Mouse (Mus musculus) cerebellum, postnatal 36 days (tissue): ENCODE data around the gene Mvb12a.

Experiments used
- DNase-seq, 2 experiments: peaks; one replicate each; pipeline ENCODE4 v3.0.0; 2021 to 2022; ENCODE audit warnings: mixed read lengths in 2 of 2

Mvb12a gene

GRCm38 (mm10) chr8:71567587-71567986 is 24.9 kb downstream of the Mvb12a start:
- no peak for DNase-seq

- DNase-seq: peak; percentile 49 to 58
Observed at GRCm38 (mm10) chr8:71568387-71568937, 25.7 kb downstream of the Mvb12a start, which contains the start of gene Slc27a1. Slc27a1 (plus strand) TSS chr8:71568882.

- peak in 1 of 2 experiments; percentile 15 for DNase-seq
Observed at GRCm38 (mm10) chr8:71568941-71569340, 26.2 kb downstream of the Mvb12a start.

- DNase-seq: peak; percentile 92 to 93
Observed at GRCm38 (mm10) chr8:71569366-71570290, 26.9 kb downstream of the Mvb12a start.

- peak; percentile 97 to 98 for DNase-seq
Observed at GRCm38 (mm10) chr8:71570291-71570954, 27.7 kb downstream of the Mvb12a start.

- DNase-seq: peak; percentile 36
Observed at GRCm38 (mm10) chr8:71572077-71572476, 29.4 kb downstream of the Mvb12a start.

- DNase-seq: peak; percentile 59 to 68
Observed at GRCm38 (mm10) chr8:71572847-71573633, 30.3 kb downstream of the Mvb12a start.

- DNase-seq: peak in 1 of 2 experiments; percentile 13
Observed at GRCm38 (mm10) chr8:71574426-71574825, 31.7 kb downstream of the Mvb12a start.

- no peak for DNase-seq
Observed at GRCm38 (mm10) chr8:71575020-71575419, 32.3 kb downstream of the Mvb12a start.

- DNase-seq: peak in 1 of 2 experiments; percentile 26
Observed at GRCm38 (mm10) chr8:71577856-71578387, 35.2 kb downstream of the Mvb12a start.

GRCm38 (mm10) chr8:71579009-71579408 is 36.3 kb downstream of the Mvb12a start:
- DNase-seq: no peak

GRCm38 (mm10) chr8:71579476-71579875 is 36.8 kb downstream of the Mvb12a start:
- no peak for DNase-seq

GRCm38 (mm10) chr8:71580201-71580600 is 37.5 kb downstream of the Mvb12a start:
- DNase-seq: no peak

- peak; percentile 43 to 53 for DNase-seq
Observed at GRCm38 (mm10) chr8:71586891-71587290, 44.2 kb downstream of the Mvb12a start.

GRCm38 (mm10) chr8:71588762-71589161 is 46.0 kb downstream of the Mvb12a start:
- DNase-seq: no peak

GRCm38 (mm10) chr8:71591017-71591416 is 48.3 kb downstream of the Mvb12a start:
- DNase-seq: no peak

GRCm38 (mm10) chr8:71591471-71592373 is 49.0 kb downstream of the Mvb12a start, which contains the start of gene Pgls:
Pgls (plus strand) TSS chr8:71592176.
- peak; percentile 98 for DNase-seq

GRCm38 (mm10) chr8:71592374-71593170 is 49.9 kb downstream of the Mvb12a start:
- peak; percentile 91 to 93 for DNase-seq

- no peak for DNase-seq
Observed at GRCm38 (mm10) chr8:71593556-71594323, 51.0 kb downstream of the Mvb12a start.
